Mouse (Mus musculus): ENCODE measurements at regions not wholly inside any gene's neighbourhood (a gene's known extent, or its start where the extent isn't known, plus 50 kb on each side); places are given as distances from the start of the nearest gene placed in this dataset.

DNA sequence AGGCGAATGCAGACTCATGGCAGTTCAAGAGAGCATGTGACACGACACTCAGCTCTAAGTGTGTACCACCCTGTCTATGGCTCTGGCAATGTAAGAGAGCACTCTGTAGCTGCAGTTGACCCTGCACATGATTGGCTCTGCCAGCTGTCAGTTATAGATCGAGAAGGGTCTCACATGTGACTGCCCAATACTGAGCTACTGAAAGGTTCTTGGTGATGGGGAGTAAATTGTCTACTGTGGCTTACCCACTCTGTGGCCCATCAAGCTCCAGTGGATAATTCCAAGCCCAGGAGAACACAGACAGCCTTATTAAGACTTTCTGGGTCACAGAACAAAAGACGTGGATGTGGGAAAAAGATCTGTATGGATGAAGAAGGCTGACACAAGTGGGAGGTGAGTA is 920.3 kb downstream of the A830018L16Rik start:
- no peak for DNase-seq

DNA sequence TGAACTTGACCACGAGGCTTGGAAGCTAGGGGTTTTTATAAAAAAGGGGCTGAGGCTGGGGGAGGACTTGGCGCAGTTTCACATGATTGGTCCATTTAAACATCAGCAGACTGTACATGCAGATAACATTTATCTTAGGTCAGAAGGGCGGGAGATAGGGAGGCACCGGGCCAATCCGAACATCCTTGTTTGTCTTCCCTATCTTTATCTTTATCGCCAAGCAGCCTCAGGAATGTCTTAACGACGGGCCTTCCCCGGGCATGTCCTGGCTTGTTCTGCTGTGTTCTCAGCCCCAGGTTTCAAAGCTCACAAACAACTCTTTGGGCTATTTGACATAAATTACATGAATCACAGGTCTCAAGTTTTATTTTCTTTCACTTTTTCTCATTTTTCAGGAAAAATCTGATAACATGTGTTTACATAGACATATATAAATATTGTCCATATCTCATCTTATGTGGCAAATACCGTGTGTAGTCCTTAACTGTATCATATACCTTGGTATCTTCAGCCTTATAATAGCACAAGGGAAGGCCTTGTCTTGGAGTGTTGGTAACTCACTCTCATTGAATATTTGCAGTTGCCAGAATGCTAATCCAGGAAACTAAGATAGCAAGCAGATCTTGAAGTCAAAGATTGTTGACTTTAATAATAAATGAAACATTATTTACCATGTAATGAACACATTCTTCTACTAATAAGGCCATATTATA is 931.0 kb downstream of the A830018L16Rik start:
- DNase-seq = peak; percentile 1

DNA sequence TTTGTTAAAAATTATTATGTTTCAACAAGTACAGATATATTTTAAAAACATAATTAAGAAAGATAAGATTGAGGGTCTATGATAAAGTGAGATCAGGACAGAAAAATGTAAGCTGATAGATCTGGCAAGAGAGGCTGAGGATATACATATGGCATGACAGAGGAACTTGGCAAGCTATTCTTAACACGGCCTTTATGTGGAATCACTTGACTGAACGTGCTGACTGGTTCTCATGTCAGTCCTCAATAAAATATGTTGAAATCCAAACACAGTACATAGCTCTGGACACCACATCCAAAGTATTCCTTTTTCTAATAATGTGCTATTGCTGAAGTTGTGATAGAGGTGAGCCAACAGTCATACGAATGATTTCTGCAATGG is 931.5 kb downstream of the A830018L16Rik start:
- no peak for DNase-seq

DNA sequence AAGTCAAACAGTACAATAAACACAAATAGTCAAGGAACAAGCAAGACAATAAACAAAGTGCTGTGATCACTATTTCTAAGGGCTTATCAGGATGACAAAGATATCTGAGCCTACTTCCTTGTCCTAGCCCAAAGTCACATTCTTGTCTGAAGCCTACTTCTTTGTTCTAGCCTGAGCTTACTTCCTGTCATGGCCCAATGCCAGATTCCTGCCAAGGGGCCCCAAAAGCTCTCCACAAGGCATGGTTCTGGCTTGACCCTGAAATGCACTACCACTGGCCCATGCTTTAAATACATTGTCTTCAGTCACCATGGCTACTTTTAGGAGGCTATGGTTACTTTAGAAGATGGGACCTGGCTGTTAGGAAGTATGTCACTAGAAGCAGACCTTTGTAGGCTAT is 940.6 kb downstream of the A830018L16Rik start:
- no peak for DNase-seq

DNA sequence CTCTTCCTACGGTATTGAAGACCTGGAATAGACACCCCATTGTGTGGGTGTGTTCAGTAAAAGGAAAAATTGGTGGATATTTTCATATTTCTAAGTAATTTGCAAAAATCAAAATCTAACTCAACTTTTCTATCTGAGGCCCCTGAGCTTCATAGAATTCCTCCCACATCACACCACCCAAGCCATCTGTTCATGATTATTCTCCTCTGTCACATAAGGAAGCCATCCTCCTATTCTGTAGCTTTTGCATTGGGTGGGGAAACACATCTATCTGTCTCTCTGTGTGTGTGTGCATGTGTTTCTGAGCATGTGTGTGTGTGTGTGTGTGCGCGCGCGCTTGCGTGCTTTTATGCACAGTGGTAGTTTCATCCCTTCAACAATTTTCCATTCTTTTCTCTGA is 954.0 kb downstream of the A830018L16Rik start:
- no peak for DNase-seq

DNA sequence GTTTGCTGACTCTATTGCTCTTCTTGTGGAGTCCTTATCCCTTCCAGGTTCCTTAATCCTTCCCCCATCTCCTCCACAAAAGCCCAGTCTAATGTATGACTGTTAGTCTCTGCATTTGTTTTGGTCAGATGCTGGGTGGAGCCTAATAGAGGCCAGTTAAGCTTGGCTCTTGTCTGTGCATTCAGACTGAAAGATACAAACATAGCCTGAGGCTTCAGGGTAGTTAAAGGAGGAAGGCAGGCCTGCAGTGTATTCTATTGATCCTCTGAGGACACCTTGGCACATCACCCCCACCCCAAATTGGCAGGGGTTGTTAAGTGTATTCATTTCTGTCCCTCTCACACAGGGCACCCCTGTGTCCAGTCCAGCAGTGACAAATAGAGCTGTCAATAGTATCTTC is 959.1 kb downstream of the A830018L16Rik start:
- no peak for DNase-seq

DNA sequence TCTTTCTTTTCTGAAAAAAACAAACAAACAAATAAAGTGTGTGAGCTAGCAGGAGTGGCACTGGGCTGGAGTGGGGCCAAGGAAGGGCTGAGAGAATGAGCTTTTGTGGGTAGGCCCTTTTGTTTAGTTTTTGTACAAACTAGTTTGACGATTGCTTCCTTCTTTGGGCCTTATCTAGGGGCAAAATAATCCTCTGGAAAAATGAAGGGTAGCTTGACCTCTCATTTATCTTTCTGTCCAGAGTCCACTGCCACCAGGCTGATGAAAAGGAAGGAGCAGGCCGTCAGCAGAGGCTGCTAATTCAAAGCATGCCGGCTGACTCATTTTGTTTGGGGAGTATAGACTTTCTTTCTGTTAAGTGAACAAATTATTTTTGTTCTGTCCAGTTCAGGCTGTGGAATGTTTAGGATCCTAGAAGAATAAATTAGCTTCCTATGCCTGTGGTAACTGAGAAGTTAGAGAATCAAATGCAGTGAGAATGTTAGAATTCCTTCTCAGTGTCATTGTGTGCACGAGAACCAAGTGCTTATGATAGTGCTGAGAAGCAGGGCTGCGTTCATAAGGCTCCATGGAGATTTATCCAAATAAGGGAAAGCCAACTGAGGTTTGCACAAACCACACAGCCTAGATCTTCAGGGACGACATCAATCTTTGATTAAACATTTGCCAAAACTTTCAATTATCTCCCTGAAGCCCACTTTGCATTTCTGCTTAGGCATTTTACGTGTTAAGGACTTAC is 984.4 kb downstream of the A830018L16Rik start:
- peak; percentile 25 for DNase-seq

DNA sequence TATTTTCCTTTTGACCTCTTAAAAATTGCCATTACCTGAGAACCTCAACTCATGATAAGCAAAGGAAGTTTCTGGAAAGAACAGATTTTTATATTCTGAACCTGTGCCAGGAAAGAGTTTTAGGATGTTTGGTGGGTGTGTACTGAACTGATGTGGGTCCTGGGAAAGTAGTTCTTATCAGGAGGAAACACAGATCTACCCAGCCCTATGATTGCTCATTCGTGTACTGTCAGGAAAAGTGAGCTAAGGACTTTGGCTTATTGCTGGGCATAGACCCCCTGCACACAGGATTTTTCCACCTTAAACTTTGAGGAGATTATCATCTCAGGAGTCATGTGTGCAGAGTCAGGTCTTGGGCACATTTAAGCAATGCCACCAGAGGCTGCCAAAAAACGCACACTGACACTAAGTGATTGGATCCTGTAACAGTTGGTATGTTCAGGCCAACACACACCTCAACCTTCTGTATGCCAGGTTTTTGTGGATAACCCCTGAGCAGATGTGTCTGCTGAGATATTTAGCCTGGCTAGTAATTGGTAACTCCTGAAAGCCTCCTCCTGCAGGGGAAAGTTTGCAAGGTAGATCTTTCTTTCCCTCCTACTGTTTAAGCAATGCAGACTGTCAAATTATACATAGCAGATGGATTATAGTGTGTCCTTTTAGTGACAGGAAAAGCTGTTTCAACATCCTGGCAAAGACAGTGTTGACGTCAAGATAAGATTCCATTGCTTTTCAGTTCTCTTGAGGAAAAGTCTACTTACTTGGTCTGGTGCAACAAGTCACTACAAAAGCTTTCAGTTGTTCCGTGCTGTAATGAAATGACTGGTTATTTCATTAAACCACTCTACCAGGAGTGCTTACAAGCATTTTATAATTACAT is 991.7 kb downstream of the A830018L16Rik start:
- peak; percentile 13 for DNase-seq

DNA sequence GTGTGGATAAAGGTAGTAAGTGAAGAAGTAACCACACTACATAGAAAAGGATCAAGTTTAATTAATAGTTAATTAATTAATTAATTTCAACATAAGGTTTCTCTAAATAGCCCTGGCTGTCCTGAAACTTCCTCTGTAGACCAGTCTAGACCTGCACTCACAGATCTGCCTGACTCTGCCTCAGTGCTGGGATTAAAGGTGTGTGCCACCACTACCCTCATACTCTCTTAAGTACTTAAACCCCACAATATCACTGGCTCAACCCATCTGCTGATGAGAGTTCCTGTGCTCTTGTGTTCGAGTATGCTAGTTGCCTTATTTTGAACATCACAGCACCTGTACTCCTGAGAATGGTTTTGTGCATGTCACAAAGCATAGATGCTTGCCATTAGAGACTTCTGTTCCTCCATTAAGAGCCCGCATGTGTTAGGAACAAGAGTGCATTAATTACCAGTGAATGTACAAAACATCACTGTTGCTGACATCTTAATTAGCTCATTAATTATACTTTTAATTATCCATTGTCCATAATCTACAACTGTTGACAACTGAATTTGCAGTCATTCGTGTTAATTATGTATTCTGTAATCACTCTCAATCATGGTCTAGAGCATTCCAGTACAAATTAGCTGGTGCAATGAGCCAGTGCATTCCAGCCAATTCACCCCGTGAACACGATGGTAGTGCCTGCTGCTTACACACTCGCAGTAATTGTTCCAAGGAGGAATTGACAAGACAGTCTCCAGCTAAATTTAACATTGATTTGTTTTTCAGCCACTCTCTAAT is 996.0 kb downstream of the A830018L16Rik start:
- DNase-seq = no peak

DNA sequence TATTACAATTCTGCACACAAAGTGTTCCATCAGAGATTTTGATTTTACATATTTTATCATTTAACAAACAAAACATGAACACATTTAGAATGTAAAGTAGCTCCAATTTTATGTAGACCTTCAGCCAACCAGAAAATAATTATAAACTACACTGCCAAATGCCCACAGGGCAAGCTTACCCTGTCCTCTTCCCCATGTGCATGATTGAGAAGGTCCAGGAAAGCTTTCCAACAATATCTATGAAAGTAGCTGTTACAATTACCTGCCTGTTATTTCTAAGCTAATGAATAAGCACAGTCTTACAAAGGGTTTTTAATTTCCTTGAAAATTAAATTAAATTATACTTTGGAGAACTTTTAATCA is 996.6 kb downstream of the A830018L16Rik start:
- no peak for DNase-seq

DNA sequence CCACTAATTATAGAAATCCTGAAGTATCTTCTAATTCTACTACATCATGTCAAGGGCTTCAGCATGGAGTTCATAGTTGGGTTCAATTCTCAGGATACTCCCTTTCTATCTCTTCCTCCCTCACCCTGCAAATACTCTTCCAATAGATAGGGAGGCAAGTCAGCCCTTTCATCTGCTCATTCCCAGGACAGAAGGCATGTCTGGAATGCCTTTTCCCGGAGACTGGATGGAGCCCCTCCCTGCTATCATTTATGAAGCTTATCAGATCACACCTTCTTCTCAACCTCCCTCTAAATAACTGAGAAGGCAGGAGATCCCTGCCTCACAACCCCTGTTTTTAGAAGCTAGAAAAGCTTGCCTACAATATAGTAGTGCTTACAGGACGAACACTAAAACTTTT is 1010.6 kb downstream of the A830018L16Rik start:
- no peak for DNase-seq

DNA sequence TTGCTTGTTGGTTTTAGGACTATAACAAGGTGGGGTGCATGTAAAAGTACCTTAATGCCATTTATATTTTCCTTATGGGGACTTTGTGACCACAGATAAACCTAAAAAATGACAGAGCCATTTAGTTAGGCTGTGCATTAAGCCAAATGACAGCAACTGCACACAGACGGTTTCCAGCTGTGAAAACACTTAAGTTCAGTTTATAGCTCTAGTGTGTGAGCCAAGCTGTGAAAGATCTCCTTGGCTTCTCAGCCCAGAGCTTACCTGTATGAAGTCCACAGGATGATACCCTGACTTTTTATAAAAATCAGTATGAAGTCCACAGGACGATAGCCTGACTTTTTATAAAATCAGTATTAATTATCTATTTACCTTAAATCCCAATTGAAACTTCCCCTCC is 1024.0 kb downstream of the A830018L16Rik start:
- no peak for DNase-seq

DNA sequence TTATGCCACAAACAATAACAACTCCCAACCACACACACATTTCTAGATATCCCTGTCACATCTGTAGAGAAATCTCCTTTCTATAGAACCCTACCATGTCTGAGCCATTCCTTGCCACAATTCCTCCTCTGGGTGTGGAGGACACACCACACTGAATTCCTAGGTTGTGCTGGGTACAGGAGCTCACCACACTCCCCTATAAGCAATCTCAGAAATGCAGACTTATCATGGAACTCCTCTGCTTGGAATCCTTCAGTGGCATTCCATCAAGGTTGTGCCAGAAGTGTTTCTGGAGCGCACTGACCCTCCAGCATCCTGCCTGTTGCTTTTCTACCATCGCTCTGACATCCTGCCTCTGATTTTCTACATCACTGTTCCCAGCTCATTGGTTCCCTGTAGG is 1052.3 kb downstream of the A830018L16Rik start:
- no peak for DNase-seq

DNA sequence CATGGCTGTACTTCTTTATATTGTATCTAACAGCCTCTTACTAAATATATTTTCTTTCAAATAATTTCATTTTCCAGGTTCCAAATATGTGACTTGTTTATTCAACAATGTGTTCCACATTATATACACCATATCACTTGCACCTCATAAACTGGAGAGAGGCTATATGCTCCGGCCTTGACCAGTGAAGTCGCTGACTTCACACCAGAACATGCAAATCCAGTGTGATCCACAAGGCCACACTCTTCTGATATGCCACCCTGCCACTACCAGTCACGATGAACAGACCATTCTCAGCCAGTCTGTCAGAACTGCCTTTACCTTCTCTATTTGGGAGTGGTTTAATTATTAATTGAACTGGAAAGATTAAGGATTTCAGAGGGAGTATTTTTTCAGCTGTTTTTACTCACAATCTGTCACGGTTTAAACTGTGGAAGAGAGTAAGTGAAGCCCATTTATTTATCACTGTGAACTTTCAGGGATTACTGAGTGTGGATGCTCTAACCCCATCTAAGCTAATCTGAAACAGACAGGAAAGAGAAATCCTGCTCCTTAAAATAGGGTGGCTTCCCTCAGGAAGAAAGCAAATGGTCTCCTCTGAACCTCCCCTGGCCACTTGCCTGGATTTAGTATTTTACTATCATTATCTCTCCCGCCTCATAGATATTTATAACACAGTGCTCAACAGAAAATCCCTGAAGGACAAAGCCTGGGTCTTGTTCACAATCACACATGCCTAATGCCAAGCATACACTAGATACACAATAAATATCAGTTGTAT is 1065.3 kb downstream of the A830018L16Rik start:
- DNase-seq = no peak

DNA sequence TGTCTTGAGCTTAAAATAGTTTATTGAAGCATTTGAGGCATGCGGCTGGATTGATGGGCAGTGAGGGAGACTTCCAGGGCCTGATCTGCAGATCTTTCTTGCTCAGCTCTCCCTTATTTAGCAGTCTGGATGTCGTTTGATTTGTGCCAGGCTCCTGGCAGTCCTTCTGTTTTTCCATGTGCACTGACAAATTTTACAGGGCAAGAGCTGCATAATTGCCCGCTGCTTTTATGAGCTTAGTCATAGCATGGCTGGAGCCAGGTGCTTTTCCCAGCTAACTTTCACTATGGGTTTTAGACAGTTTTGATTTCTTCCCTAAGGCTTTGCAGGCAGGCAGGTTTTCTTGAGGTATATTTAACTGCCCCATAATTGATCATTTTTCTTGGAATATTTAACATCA is 1086.5 kb downstream of the A830018L16Rik start:
- DNase-seq = no peak

DNA sequence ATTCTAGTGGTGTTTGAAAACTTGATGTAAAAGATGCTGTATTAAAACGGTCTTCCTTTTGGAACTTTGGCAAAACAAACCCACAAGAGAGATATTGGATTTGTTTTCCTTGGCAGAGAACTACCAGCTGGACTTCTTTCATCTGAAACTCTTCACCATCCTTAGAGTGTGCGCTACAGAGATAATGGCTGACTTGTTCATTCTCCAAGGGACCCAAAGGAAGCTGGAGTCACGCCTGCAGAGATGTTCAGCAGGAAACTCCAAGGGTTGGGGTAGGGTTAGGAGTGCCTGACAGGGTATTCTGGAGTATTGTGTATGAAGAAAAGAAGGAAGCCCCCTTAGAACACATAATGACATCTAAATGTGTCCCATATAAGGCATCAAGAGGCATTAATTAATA is 1094.1 kb downstream of the A830018L16Rik start:
- no peak for DNase-seq

DNA sequence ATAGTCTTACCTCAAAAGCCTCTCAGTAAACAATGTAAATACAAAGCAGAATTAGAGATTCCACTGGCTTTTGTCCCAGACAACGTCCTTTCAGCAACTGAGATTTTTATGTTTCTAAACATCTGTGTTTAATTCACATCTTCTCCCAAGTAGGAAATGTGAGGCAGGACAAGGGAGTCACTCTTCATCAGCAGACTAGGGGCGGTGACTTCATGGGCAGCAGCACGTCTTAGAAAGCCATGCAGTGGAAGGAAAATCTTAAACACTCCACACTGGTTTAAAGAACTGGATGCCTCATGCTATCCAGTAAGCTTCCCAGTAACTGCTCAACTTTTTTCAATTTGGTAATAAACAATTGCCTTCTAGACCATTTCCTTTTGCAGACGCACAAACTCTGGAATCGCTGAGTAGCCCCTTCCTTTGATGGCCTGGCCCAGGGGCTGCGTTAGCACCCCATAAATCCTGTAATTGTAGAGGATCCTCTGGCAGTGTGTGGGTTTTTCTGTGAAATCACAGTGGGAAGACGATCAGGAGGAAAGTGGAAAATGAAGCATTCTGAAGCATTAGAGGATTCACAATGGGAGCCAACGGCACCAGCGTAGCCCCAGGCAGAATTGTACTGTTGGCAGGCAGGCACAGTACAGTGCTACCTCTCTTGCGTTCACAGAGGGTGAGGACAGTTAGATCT is 1096.4 kb downstream of the A830018L16Rik start:
- no peak for DNase-seq

DNA sequence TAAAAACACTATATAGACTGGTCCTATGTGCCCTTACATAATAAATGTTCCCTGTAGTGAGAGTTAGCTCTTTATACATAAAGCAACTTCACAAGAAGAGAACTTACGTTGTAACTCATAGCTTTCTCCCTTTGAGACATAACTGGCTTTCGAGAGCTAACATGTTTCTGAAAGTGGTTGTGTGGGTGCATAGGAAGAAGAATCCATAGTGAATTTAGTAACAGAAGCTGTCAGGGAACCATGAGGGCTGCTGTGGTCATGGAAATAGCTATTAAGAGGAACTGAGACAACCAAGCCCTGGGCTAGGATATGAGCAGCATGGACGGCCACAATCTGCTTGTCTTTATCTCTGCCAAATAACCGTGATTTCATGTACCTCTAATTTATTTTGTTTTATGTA is 1105.7 kb downstream of the A830018L16Rik start:
- no peak for DNase-seq

DNA sequence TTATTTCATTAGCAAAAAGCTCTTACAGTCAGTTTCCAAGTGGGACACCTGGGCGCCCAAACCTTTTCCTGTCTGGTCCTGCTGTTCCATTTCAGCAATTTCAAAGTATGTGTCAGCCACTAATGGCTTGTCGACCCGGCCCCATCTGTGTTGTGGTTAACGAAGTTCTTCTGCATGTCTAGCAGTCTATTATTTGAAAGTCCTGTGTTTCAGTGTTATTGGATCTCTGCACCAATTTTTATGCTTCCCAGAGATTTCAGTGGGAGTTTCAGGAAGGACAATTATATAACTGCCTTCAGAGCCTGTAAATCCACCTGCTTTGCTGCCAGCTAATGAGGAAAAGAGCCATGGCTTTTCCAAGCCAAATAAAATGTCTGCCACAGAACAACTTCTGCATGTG is 1142.0 kb downstream of the A830018L16Rik start:
- DNase-seq = no peak

DNA sequence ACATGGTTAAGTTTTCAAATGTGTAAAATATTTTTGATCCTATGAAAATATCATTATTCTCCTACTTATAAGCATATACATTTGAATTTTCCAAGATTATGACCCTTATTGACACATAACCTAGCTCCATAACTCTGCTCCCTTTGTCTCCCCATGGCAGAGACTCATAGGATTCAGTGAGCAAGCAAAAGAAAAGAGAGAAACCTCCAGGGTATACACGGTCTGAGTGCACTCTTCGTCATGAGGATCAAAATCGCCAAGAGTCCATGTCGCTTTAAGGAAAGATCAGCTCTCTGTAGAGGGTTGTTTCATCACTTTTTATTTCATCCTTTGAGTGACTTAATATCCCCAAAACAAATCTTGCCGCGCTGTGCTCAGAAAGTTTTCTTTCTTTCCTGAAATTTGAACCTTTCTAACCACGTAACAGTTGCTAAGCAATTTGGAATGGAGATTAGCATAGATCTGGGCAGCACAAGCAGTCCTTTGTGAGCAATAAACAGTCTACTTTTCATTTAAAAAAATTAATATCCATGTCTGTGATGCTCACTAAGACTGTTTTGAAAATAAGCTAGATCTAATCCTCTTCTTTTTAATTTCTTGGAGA is 1158.0 kb downstream of the A830018L16Rik start:
- DNase-seq = no peak

DNA sequence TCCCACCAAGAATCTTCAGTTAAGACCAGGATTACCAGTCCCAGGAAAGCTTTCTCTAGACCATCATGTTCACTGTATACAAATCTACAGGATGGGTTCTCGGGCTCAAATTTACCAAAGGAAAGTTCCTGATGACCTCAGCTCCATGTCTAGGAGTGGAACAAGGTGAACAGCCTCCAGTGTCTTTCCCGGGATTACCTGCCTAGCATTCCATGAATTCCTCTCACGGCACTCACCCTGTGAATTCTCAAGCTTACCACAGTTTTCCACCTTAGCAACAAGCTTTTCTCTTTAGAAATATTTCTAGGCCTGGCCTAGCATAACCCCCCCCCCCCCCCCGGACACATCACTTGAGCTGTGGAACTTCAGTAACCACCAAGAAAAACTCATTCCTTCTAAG is 1158.9 kb downstream of the A830018L16Rik start:
- no peak for DNase-seq

All from kidney, postnatal 14 days (tissue).